Mouse (Mus musculus): ENCODE data around the gene Focad.
A peak's percentile ranks its signal among the peaks of the same experiment; 100 is the strongest.

Focad gene

DNA sequence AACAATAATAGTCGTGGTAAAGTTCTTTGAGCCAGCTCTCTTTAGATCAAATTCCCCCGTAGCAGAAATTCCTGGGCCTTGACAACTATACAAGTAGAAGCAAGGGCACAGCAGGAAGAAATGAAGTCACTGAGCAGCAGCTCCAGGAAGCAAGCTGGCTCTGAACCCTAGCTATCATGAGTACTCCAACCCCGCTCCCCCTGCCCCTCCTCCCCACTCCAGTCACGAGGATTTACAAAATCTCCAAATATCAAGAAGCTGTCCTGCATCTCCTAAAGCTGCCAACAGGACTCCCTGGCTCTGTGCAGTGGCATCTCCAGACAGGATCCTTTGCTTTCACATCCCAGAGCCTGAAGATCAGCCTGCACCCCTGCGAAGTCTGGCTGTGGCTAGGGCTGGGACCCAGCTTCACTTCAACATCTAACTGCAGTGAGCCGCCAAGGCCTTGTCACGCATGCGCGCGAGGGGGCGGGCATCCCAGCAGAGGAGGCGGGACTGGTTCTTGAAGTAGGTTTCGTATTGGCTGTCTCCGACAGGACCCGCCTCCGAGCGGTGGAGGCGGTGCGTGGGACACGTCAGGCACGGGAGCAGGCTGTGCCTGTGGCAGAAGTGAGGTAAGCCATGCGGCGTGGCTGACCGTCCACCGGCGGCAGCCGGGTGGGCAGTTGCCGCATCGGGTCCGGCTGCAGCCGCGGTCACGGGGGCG, at the start of gene Focad:
TSS of gene Focad (plus strand) at position 568 of the 706 bp plus-strand sequence.
- DNase-seq = peak; percentile 98

- no peak for DNase-seq
Observed at GRCm38 (mm10) chr4:88045151-88045550, 49.3 kb upstream of the Focad start.

- DNase-seq = no peak
Observed at GRCm38 (mm10) chr4:88046280-88046679, 48.1 kb upstream of the Focad start.

DNA sequence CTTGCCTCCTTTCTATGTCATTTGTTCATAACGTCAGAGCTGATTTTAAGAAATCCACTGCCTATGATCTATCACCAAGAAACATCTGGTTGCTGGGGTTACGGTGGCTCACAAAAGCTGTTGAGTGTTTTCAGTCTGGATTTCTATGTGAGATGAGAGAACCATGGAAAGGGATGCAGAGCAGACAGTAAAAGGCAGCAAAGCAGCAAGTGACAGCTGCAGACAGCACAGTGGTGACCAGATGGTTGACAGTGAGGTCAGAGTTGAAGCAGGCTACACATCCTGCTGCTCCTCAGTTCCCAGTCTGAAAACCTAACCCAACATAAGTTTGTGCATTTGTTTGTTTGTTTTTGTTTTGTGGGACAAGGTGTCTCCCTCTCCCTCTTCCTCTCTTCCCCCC, 19.0 kb upstream of the Focad start:
- DNase-seq = no peak

GRCm38 (mm10) chr4:88078983-88079382, 15.4 kb upstream of the Focad start:
- DNase-seq = no peak

DNA sequence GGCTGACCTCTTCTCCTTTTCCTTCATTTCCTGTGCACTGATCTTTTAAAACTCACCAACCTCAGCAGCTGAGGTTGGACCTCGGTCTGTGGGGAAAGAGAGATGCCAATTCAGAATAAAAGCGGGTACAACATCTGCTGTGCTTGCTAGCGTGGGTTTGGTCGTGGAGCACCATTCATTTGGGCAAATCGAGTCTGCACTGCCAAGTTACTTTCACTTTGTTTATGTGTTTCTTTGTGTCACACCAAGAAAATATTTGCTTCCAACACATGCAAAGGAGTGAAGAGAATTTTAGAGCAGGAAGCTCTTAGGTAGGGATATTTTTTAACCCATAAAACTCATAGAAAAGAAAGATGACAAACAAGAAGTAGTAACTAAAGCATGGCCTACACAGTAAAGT, 13.0 kb upstream of the Focad start:
- no peak for DNase-seq

- no peak for DNase-seq
Observed at GRCm38 (mm10) chr4:88081885-88082284, 12.5 kb upstream of the Focad start.

GRCm38 (mm10) chr4:88082381-88082780, 12.0 kb upstream of the Focad start:
- DNase-seq = no peak

DNA sequence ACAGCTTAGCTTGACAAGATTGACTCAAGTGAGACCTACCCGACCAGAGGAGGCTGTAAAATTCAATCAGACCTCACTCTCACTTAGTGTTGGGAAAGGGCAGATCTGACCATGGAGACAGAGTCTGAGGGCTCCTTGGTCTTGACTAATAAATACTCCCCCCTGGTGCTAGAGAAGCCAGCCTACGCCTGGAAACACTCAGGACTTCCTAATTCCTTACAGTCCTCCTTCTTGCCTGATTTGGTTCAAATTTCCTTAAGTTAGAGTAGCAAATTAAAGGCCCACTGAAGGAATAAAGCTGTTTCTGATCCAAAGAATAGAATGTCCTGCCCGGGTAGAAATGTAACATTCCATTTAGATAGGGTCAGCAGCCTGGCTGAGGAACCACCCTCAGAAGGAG, 10.6 kb upstream of the Focad start:
- DNase-seq = no peak

- DNase-seq = no peak
Observed at GRCm38 (mm10) chr4:88090316-88090715, 4.1 kb upstream of the Focad start.

- DNase-seq = no peak
Observed at GRCm38 (mm10) chr4:88094768-88095420, 465 bp downstream of the Focad start.

DNA sequence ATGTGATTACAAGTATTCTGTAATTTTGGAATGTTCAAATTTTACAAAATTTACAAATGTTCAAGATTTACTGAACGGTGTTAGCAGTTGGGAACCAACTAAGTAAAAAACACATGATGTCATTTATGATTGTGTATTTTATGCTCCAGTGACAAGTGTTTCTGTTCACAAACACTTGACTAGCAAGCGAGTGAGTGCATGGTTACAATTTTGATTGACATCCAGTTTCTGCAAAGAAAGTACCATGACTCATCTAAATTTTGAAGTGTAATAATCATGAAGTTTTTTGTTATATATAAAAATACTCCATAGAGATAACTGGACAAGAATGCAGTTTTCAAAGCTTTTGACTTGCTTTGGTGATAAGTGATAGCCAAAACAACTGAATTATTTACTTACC, 1.3 kb downstream of the Focad start:
- no peak for DNase-seq

GRCm38 (mm10) chr4:88108585-88108984, 14.2 kb downstream of the Focad start:
- DNase-seq = no peak

- DNase-seq = no peak
Observed at GRCm38 (mm10) chr4:88117331-88117730, 22.9 kb downstream of the Focad start.

- DNase-seq = no peak
Observed at GRCm38 (mm10) chr4:88117942-88118341, 23.5 kb downstream of the Focad start.

DNA sequence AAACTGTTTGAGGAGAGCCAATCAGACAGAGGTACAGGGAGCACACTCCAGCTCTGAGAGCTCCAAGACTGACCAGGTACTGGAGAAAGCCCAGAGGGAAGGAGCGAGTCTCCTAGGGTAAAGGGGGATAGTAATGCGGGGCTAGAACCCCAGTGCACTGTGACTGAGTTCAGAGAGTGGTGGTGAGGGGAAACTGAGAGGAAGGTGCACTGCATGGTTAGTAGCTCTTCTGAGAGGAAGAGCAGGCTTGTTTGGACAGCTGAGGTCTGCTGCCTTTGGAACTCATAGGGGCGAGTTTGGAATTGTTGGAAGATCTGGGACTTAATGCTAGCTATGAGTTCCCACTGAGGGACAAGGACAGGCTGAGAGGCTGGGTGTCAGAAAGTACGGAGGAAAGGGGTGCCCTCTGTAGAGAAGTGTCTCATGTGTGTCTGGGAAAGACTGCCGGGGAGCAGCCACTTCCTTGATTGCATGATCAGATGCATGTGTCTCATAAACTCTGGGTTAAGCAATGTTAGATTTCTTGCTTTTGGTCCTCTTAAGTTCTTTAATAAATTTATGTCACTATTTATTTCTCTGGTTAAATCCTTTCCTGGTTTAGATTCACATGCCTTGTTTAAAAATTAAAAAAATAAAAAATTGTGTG, 24.4 kb downstream of the Focad start:
- DNase-seq = no peak

- DNase-seq = no peak
Observed at GRCm38 (mm10) chr4:88120091-88120490, 25.7 kb downstream of the Focad start.

DNA sequence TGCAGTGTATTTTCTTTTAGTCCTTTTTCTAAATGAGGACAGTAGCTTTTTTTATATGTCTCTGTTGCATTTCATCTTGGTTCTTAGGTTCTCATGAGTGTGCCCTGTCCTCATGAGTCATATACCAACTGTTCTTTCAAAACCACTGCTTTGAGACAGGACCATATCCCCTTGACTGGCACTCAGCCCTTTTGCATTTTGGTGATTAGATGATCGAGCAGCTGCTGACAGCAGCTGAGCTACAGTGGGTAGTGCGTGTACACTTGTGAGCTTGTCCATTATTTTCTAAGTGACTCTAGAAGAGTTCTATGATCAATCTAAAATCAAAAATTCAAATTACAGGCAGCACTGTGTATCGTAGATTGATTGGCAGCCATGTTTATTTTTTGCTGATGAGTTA, 28.0 kb downstream of the Focad start:
- no peak for DNase-seq

DNA sequence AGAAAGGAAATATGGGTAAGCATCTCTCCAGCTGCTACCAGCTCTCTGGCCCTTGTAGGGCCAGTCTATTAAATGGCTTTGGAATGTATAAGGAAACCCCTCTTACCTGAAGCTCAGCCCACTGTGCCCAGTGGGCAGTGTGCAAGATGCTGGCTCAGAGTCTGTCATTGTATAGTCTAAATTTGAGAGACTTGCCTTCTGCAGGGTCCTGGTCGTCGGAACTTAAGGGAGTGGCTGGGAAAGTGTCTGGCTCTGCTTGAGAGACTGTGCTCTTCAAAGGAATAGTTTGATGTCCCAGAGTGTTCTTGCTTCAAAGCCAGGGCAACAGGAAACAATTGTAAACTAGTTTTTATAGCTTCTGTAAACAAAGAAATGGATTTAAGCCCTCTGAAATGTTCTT, 41.5 kb downstream of the Focad start:
- DNase-seq = no peak

DNA sequence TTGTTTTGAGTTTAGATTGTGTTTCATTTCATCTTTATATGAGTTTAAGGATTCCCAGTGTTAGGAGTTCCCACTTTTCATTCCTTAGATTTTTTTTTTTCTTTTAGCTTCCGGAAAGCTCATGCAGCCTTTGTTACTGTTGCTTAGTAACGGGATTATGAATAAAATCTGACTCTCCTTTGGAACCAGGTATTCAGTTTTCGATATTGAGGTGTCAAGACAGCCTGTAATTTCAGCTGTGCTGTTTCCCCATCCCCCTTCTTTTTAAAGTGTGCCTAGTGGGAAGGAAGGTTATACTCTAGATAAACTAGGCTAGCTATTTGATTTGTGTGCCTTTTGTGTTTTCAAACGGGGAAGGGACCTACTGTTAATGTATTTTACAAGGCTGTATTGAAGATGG, 42.1 kb downstream of the Focad start:
- DNase-seq = no peak

- no peak for DNase-seq
Observed at GRCm38 (mm10) chr4:88138366-88138917, 44.0 kb downstream of the Focad start.

- no peak for DNase-seq
Observed at GRCm38 (mm10) chr4:88149462-88149861, 55.0 kb downstream of the Focad start.

GRCm38 (mm10) chr4:88155490-88156160, 61.2 kb downstream of the Focad start:
- no peak for DNase-seq

Data from kidney, postnatal 10 days (tissue).